Mouse (Mus musculus) colon, adult 2 months (tissue): Measurements from ENCODE around the gene Nfu1. TPM values are rescaled to one million over a fixed set of nuclear protein-coding genes. Genes with fewer than 3 reads are reported as not detected.

Experiments used
- polyA plus RNA-seq: library from polyadenylated mRNA; depleted of rRNA; stranded (reverse); fragments of >200 nt; gene quantifications from 2 replicates; pipeline ENCODE4 v1.2.3, GENCODE M21; 2012; rRNA removed

Gene Nfu1
- polyA plus RNA-seq, result 81.1 and 122 TPM in 2 replicates

DNA sequence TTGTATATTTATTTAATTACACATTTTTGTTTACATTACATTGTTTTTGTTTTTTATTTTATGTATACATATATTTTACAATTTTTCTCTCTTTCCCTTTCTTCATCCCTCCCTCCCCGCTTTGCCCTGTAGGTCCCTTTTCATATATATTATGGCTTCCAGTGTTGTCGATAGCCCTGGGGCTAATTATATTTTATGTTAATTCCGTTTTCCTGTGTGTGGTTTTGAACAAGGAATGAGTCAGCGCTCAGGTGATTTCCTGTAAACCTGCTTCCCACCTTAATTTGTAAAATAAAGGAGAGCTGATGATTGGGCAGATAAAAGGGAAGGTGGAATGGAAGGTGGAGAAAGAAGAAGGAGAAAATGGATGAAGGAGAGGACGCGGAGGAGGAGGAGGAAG is at the start of gene Nfu1:
Nfu1 (plus strand) TSS at position 350 of the 400 bp plus-strand sequence.

GRCm38 (mm10) chr6:87042337-87043130 is 33.5 kb downstream of the Nfu1 start, which contains the start of gene Gfpt1:
Gene Gfpt1, plus strand, starts transcription at chr6:87042846.

Other genes with a start within 250 kb of the Nfu1 start
- gene Anxa4, start 215.7 kb upstream of the Nfu1 start, polyA plus RNA-seq, result 106 and 113 TPM in 2 replicates
- 18.2 and 21.8 TPM in 2 replicates for gene Aak1, start 159.7 kb upstream of the Nfu1 start, polyA plus RNA-seq
- 92.6 and 94.9 TPM in 2 replicates for gene Gfpt1, start 33.6 kb downstream of the Nfu1 start, polyA plus RNA-seq
- gene D6Ertd527e, start 95.5 kb downstream of the Nfu1 start, polyA plus RNA-seq, result 2.5 and 3.3 TPM in 2 replicates